Mouse (Mus musculus): ENCODE measurements at regions not wholly inside any gene's neighbourhood (a gene's known extent, or its start where the extent isn't known, plus 50 kb on each side); places are given as distances from the start of the nearest gene placed in this dataset.
A peak's percentile ranks its signal among the peaks of the same experiment; 100 is the strongest.

- Histone ChIP-seq H3K27me3 (replicated peaks) (no peaks in the 10 kb centered on the region), H3K4me1 (no peaks in the 10 kb centered on the region), H3K27ac (replicated peaks) (no peak overlapping the region), H3K4me2 (no peak overlapping the region), H3K4me3 (replicated peaks) (no peak overlapping the region), H3K9me3 (replicated peaks) (0 out of 2 replicates have a peak, but pooled peaks cover 6% of the 10 kb centered on the region), H3K9ac (replicated peaks) (no peak overlapping the region), H3K36me3 (no peaks in the 10 kb centered on the region)
- ATAC-seq (ENCODE audit: low FRiP score), result no peak
- WGBS, result 73% methylated on average over 6 of the region's 6 CpGs
Measured at GRCm38 (mm10) chr13:47895256-47895655, 365.8 kb upstream of the Id4 start.

GRCm38 (mm10) chr13:47896646-47897045, 364.4 kb upstream of the Id4 start:
- H3K4me1 ChIP-seq, result no peaks in the 10 kb centered on the region
- 84% methylated on average over 4 of the region's 4 CpGs for WGBS
- H3K36me3 ChIP-seq, result no peaks in the 10 kb centered on the region
- H3K4me2 ChIP-seq, result no peak overlapping the region
- no peaks in the 10 kb centered on the region for H3K27me3 ChIP-seq (replicated peaks)
- H3K9ac ChIP-seq (replicated peaks), result no peak overlapping the region
- H3K27ac ChIP-seq (replicated peaks), result no peak overlapping the region
- no peak for ATAC-seq (ENCODE audit: low FRiP score)
- 0 out of 2 replicates have a peak, but pooled peaks cover 6% of the 10 kb centered on the region for H3K9me3 ChIP-seq (replicated peaks)
- H3K4me3 ChIP-seq (replicated peaks), result no peak overlapping the region

DNA sequence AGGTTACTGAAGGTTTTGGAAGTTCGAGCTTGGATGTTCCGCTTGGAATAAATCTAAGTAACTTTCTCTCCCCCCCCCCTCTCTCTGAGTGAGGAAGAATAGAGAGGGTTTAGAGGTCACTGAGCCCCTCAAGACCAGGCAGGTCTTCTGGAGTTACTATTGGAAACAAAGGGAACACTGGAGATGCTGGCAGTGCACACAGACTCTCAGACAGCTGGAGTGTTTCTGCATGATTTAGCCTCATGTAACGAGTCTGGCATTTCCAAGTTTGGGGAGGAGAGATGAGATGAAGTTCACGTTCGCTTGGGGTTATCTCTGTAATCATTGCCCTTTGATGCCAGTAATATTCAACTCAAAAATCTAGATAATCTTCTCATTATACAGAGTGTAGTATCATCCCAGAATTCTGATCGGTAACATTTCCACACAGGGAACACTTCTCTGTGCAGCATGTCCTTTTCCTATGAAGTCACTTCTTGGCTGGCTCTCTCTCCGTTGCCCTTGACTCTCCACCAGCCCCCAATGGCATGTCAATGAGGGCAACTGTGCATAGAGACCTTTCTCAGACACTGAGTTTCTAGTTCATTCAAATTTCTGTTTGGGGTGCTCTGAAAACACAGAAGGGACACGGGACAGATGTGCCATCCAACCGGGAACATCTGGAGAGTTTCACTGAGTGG, 351.0 kb upstream of the Id4 start:
- H3K4me3 ChIP-seq (replicated peaks), result no peak overlapping the region
- H3K27me3 ChIP-seq (replicated peaks), result no peaks in the 10 kb centered on the region
- WGBS, result 62% methylated on average over 9 of the region's 9 CpGs
- no peaks in the 10 kb centered on the region for H3K36me3 ChIP-seq
- no peak overlapping the region for H3K9ac ChIP-seq (replicated peaks)
- ATAC-seq (ENCODE audit: low FRiP score), result peak; percentile 82
- 0 out of 2 replicates have a peak, but pooled peaks cover 5% of the 10 kb centered on the region for H3K4me1 ChIP-seq
- H3K9me3 ChIP-seq (replicated peaks), result no peaks in the 10 kb centered on the region
- H3K4me2 ChIP-seq, result no peak overlapping the region
- peak overlapping the region; percentile 66 for H3K27ac ChIP-seq (replicated peaks)

DNA sequence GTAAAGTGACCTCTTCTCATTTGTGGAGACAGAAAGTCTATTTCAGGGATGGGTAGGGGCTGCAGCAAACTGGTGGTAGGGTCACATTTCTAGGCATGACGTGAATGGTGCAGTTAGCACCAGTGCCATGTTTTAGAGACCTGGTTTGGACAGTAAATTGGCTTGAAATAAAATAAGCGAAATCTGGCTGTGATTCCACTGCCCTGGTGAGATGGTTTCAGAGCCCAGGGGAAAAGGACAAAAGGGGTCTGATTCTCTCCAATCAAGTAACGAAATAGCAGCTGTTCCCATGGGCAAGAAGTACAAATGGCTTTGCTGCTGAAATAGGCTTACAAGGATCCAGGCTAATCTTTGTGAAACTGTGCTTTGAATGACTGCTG, 350.5 kb upstream of the Id4 start:
- no peaks in the 10 kb centered on the region for H3K36me3 ChIP-seq
- ATAC-seq (ENCODE audit: low FRiP score), result peak; percentile 57; the same call in 1 of the 2 replicates
- no peak overlapping the region for H3K4me2 ChIP-seq
- no peak overlapping the region for H3K4me3 ChIP-seq (replicated peaks)
- peak overlapping the region; percentile 66 for H3K27ac ChIP-seq (replicated peaks)
- H3K9me3 ChIP-seq (replicated peaks), result no peaks in the 10 kb centered on the region
- no peaks in the 10 kb centered on the region for H3K27me3 ChIP-seq (replicated peaks)
- 42% methylated on average over 3 of the region's 3 CpGs for WGBS
- 0 out of 2 replicates have a peak, but pooled peaks cover 5% of the 10 kb centered on the region for H3K4me1 ChIP-seq
- no peak overlapping the region for H3K9ac ChIP-seq (replicated peaks)

DNA sequence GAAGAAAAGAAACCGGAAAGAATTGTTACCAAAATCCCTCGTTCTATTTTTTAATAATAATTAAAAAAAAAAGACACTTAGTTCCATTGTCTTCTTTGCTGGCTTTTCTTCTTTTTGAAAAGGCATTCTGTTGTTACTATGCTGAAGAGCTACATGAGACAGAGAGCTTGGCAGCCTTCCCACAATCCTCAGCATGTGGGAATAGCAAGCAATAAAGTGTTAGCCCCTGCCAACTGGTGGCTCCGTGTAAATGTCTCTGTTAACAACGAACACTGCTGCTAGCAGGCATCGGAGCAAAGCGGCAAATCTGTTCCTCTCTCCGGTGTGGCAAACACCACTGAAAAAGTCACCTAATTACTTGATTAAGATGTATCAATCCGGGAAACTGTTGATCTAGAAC, 344.6 kb upstream of the Id4 start:
- H3K4me2 ChIP-seq, result no peak overlapping the region
- no peaks in the 10 kb centered on the region for H3K27me3 ChIP-seq (replicated peaks)
- 45% methylated on average over 8 of the region's 8 CpGs for WGBS
- no peak overlapping the region for H3K4me3 ChIP-seq (replicated peaks)
- H3K36me3 ChIP-seq, result no peaks in the 10 kb centered on the region
- H3K4me1 ChIP-seq, result peaks cover 4% of the 10 kb centered on the region; the same call in 1 of the 2 replicates
- H3K27ac ChIP-seq (replicated peaks), result peak overlapping the region; percentile 56; the same call in 1 of the 2 replicates
- no peak; the same call in 1 of the 2 replicates for ATAC-seq (ENCODE audit: low FRiP score)
- H3K9me3 ChIP-seq (replicated peaks), result no peaks in the 10 kb centered on the region
- H3K9ac ChIP-seq (replicated peaks), result no peak overlapping the region

GRCm38 (mm10) chr13:47917370-47917769, 343.7 kb upstream of the Id4 start:
- Histone ChIP-seq H3K4me3 (replicated peaks) (no peak overlapping the region), H3K27me3 (replicated peaks) (no peaks in the 10 kb centered on the region), H3K4me2 (no peak overlapping the region), H3K36me3 (no peaks in the 10 kb centered on the region), H3K9ac (replicated peaks) (no peak overlapping the region), H3K9me3 (replicated peaks) (no peaks in the 10 kb centered on the region), H3K27ac (replicated peaks) (no peak overlapping the region), H3K4me1 (peaks cover 4% of the 10 kb centered on the region; the same call in 1 of the 2 replicates)
- WGBS, result 95% methylated on average over 3 of the region's 3 CpGs
- no peak for ATAC-seq (ENCODE audit: low FRiP score)

DNA sequence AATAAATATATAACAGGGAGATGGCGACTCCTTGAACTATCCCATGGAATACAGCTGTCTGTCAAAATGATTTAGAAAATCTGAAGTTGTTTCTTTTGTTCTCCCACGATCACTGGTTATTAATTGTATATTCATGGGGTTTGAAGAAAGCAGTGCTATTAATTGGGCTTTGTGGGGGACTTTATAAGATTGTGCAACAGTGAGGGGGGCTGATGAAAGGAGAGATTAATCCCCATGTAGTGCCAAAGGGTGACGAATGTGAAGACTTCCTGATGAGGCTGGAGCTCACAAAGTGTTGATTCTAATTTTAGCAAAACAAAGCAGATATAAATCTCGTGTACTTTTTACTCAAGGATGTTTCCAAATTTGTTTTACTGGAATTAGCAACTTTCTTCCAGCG, 340.0 kb upstream of the Id4 start:
- H3K4me3 ChIP-seq (replicated peaks), result no peak overlapping the region
- no peaks in the 10 kb centered on the region for H3K27me3 ChIP-seq (replicated peaks)
- H3K4me2 ChIP-seq, result no peak overlapping the region
- no peaks in the 10 kb centered on the region for H3K9me3 ChIP-seq (replicated peaks)
- WGBS, result 59% methylated on average over 5 of the region's 5 CpGs
- no peak overlapping the region for H3K9ac ChIP-seq (replicated peaks)
- H3K27ac ChIP-seq (replicated peaks), result no peak overlapping the region
- peaks cover 4% of the 10 kb centered on the region; the same call in 1 of the 2 replicates for H3K4me1 ChIP-seq
- H3K36me3 ChIP-seq, result no peaks in the 10 kb centered on the region
- no peak for ATAC-seq (ENCODE audit: low FRiP score)

DNA sequence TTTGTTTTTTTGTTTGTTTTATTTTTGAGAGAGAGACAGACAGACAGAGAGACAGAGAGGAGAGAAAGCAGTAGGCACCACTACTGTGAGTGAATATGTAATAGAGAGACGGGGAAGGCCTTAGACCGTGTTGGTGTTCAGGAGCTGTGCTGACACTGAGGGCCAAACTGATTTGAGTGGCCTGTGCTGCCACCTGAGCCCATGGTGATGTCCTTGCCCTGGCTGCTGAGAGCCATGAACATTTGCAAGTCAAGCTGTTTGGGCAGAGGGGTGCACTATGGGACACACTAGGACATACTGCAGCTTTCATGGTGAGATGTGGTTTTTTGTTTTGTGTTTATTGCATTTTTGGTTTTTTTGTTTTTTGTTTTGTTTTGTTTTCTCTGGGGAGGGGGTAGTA, 320.3 kb upstream of the Id4 start:
- peaks cover 15% of the 10 kb centered on the region for H3K4me1 ChIP-seq
- no peak overlapping the region for H3K4me2 ChIP-seq
- H3K36me3 ChIP-seq, result no peaks in the 10 kb centered on the region
- no peaks in the 10 kb centered on the region for H3K27me3 ChIP-seq (replicated peaks)
- 68% methylated on average over 2 of the region's 2 CpGs for WGBS
- no peaks in the 10 kb centered on the region for H3K9me3 ChIP-seq (replicated peaks)
- no peak overlapping the region for H3K9ac ChIP-seq (replicated peaks)
- ATAC-seq (ENCODE audit: low FRiP score), result no peak
- H3K27ac ChIP-seq (replicated peaks), result no peak overlapping the region
- H3K4me3 ChIP-seq (replicated peaks), result no peak overlapping the region

DNA sequence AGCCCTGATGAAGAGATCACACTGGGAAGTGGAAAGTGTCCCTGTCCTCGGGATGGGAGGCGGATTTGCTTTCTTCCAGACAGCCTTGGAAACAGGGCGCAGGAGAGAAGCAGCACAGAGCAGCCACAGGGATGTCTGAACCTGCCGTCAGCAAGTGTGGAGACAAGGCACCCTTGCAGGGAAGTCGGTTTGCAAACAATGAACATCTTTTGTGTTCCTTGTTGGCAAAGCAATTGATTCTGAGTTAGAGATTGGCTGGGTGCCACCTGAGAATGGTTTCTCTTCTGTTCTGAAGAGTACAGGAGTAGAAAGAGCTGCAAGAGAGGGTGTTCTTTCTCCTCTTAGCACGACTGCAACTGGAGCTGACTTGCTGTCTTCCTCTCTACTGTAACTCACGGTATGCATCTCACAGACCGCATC, 318.6 kb upstream of the Id4 start:
- peak overlapping the region; percentile 18 for H3K4me3 ChIP-seq (replicated peaks)
- peaks cover 15% of the 10 kb centered on the region for H3K4me1 ChIP-seq
- H3K9ac ChIP-seq (replicated peaks), result peak overlapping the region; percentile 38
- no peaks in the 10 kb centered on the region for H3K27me3 ChIP-seq (replicated peaks)
- peak; percentile 55; the same call in 1 of the 2 replicates for ATAC-seq (ENCODE audit: low FRiP score)
- H3K36me3 ChIP-seq, result no peaks in the 10 kb centered on the region
- no peaks in the 10 kb centered on the region for H3K9me3 ChIP-seq (replicated peaks)
- WGBS, result 12% methylated on average over 8 of the region's 8 CpGs
- peak overlapping the region; percentile 82 for H3K27ac ChIP-seq (replicated peaks)
- peak overlapping the region; percentile 48 for H3K4me2 ChIP-seq

- Histone ChIP-seq H3K4me3 (replicated peaks) (no peak overlapping the region), H3K27ac (replicated peaks) (no peak overlapping the region), H3K9ac (replicated peaks) (no peak overlapping the region), H3K9me3 (replicated peaks) (no peaks in the 10 kb centered on the region), H3K27me3 (replicated peaks) (no peaks in the 10 kb centered on the region), H3K4me1 (peaks cover 20% of the 10 kb centered on the region), H3K36me3 (no peaks in the 10 kb centered on the region), H3K4me2 (no peak overlapping the region)
- WGBS, result 74% methylated on average over 5 of the region's 5 CpGs
- ATAC-seq (ENCODE audit: low FRiP score), result no peak
Measured at GRCm38 (mm10) chr13:47943645-47944044, 317.4 kb upstream of the Id4 start.

- 66% methylated on average over 10 of the region's 10 CpGs for WGBS
- Histone ChIP-seq H3K4me2 (no peak overlapping the region), H3K27me3 (replicated peaks) (no peaks in the 10 kb centered on the region), H3K27ac (replicated peaks) (no peak overlapping the region), H3K4me3 (replicated peaks) (no peak overlapping the region), H3K9me3 (replicated peaks) (no peaks in the 10 kb centered on the region), H3K36me3 (no peaks in the 10 kb centered on the region), H3K4me1 (peaks cover 23% of the 10 kb centered on the region), H3K9ac (replicated peaks) (no peak overlapping the region)
- no peak for ATAC-seq (ENCODE audit: low FRiP score)
Measured at GRCm38 (mm10) chr13:47948098-47948865, 312.7 kb upstream of the Id4 start.

- H3K4me2 ChIP-seq, result no peak overlapping the region
- 32% methylated on average over 2 of the region's 2 CpGs for WGBS
- H3K27ac ChIP-seq (replicated peaks), result peak overlapping the region; percentile 58; the same call in 1 of the 2 replicates
Measured at GRCm38 (mm10) chr13:47950456-47950855, 310.6 kb upstream of the Id4 start.

More at GRCm38 (mm10) chr13:47950456-47950855, 310.6 kb upstream of the Id4 start:
- Histone ChIP-seq H3K36me3 (no peaks in the 10 kb centered on the region), H3K9me3 (replicated peaks) (no peaks in the 10 kb centered on the region), H3K4me1 (peaks cover 30% of the 10 kb centered on the region), H3K27me3 (replicated peaks) (no peaks in the 10 kb centered on the region), H3K9ac (replicated peaks) (no peak overlapping the region), H3K4me3 (replicated peaks) (no peak overlapping the region)
- peak; percentile 32; the same call in 1 of the 2 replicates for ATAC-seq (ENCODE audit: low FRiP score)

Data from neural tube, embryonic 15.5 days (tissue).